Mouse (Mus musculus) embryo, embryonic 11 days (tissue): ENCODE measurements around the gene Hibadh.

Experiments
- DNase-seq: peaks from one replicate; pipeline ENCODE4 v3.0.0-alpha.2; 2015

Hibadh gene

DNA sequence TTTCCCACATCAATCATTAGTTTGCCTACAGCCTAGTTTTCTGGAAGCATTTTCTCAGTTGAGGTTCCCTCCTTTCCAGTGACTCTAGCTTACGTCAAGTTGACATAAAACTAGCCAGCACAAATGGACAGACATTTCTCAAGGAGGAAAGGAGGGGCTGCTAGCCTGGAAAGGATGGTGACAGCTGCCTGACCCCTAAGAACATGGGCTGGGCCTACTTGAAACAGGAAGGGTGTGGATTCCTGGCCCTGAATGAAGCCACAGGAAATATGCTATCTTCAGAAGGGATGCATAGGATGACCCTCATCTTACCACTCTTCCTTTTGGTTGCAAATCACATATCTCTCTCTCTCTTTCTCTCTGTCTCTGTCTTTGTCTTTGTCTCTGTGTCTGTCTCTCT is 138.7 kb downstream of the Hibadh start:
- no peak for DNase-seq
